Mouse (Mus musculus): Measurements from ENCODE around the gene Gm16405. TPM values are rescaled to one million over a fixed set of nuclear protein-coding genes. Genes with fewer than 3 reads are reported as not detected.
"Not testable (repeated sequence)": the region's sequence is repeated elsewhere in the genome, so short reads cannot be mapped to it uniquely, and the experiment has no call there.

Gene Gm16405
- not detected in 2 replicates for polyA plus RNA-seq (2015; fragmentation: Nextera tagmentation; extraction: Ambion mirVana)

GRCm38 (mm10) chrX:54530908-54531307 lies at the start of gene Gm16405:
TSS of gene Gm16405 (plus strand) at chrX:54531208.
- not testable (repeated sequence) for H3K36me3 ChIP-seq (ENCODE audit: insufficient read depth, low read length); ATAC-seq (ENCODE audit: low FRiP score, low TSS enrichment); H3K27ac ChIP-seq (ENCODE audit: low read length); H3K27me3 ChIP-seq (ENCODE audit: insufficient read depth, low read length); H3K4me1 ChIP-seq (ENCODE audit: insufficient read depth, low read length); H3K4me3 ChIP-seq (ENCODE audit: low read length); H3K9ac ChIP-seq (replicated peaks; ENCODE audit: low read length); H3K4me2 ChIP-seq (replicated peaks; ENCODE audit: low read depth, low read length); H3K9me3 ChIP-seq (ENCODE audit: low read length)
- no CpG with 5 or more reads among the region's 7 CpGs for WGBS

Other genes with a start within 250 kb of the Gm16405 start
- not detected in 2 replicates for gene Gm16430, start 91.0 kb downstream of the Gm16405 start, polyA plus RNA-seq (2015; fragmentation: Nextera tagmentation; extraction: Ambion mirVana)

Measured in kidney, embryonic 16.5 days (tissue).